Mouse (Mus musculus) thymus, postnatal 0 days (tissue): ENCODE measurements at regions not wholly inside any gene's neighbourhood (a gene's known extent, or its start where the extent isn't known, plus 50 kb on each side); places are given as distances from the start of the nearest gene placed in this dataset.

Source experiments
- DNase-seq: peaks from one replicate; pipeline ENCODE4 v3.0.0-alpha.2; 2015; ENCODE audit warnings: low spot score

DNA sequence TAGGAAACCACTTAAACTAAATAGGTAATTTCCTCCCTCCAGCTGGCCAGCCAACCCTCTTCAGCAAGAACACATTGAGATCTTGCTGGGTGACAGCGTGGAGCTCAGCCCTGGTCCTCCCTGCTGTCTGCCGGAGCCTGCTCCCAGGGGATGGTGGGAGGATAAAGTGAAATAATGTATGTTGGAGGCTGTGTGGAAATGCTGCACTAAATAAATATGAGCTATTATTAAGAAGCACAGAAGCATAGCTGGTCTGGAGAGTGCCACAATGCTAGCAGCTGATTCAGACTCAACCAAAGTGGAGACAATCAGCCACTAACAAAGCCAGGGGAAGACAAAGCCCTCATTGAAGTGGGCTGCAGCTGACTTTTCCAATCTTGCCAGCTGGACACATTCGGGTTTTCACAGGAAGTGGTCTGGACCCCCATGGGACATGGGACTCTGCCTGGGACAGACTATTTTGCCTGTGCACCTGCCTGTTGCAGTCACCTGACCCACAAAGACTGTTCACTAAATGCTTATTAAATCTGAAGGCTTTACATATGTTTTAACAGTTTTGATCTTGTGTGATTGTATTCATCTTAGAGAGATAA, 248.3 kb downstream of the Emp1 start:
- no peak for DNase-seq

DNA sequence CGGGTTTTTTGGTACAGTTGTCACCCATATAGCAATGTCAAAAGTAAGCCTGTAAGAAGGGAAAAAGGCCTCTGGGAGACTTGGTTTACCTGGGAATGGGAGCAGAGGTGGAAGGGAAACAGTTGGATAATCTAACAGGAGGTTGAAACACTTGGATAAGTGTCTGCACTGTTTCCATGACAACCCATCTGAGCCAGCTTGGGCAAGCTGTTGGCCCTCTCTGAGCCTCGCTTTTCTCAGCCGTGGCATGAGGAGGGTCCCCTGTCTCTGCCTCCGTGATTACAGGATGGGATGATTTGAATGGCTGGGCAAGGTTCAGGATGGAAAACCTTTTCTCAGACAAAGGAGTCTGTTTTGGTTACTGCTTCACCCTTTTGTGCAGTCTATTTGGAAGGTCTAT, 265.6 kb downstream of the Emp1 start:
- DNase-seq = no peak

DNA sequence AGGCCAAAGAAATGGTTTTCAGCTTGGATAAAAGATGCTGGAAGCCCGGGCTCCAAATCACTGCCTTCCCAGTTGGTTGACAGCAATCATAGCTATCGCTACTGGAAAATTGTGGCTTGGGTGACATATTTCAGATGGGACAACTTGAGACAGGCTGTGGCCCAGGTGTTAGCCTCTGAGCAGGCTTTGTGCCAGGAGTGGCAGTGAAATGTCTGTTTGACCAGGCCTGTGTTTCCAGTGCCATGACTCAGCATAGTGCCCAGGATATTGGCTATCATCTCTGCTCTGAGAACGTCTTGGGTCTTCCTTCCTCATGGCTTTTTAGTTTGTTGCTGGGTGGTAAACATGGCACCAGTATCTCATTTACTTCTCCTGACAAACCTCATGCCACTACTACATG, 266.9 kb downstream of the Emp1 start:
- DNase-seq = no peak

DNA sequence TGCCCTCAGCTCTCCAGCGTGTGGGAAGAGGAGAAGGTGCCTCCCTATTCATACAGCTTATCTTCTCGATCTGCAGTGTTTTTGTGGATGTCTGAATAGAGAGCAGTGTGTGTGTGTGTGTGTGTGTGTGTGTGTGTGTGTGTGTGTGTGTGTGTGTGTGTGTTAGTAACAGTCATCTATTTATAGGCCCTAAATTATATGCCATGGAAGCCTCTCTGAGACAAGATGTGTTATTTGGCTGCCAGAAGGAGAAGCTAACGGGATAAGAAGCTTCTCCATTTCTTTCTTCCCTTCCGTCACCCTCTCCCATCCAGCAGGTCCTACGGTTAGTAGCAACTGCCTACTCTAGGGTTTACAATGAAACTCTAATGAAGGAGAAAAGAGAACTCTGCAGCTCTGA, 270.3 kb downstream of the Emp1 start:
- no peak for DNase-seq

DNA sequence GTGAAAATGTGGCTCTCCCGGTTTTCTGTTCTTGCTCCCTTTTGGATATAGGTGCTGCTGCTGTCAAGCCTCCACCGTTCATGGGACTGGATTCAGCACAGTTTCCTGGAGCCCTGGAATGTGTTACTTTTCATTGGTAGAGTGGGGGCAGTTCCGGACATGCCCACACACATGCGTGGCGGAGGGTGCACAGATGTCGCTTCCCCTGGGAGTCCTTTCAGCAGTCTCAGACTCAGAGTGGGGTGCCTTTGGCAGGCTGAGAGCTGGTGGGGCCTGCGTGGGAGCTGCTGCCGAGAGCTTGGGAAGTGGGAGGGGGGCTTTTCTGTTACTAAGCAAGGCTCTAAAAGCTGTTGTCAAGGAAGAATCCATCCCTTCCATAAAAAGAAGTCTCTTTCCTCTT, 274.3 kb downstream of the Emp1 start:
- DNase-seq = no peak

DNA sequence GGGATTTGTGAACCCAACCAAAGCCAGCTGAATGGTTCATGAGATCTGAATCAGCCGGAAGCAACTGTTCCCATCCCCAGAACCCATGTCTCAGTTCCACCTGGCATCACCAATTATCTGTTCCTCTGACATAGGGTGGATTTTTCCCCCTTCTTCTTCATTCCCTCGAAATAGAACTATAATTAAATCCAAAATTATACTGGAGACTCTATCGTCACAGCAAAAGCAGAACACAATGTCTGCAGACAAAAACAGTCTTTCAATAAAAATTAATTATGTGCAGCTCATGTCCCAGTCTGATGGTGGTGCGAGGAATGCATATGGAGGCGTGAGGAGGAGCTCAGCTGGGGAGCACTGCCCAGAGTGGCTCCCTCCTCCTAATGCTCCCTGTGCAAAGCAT, 280.4 kb downstream of the Emp1 start:
- DNase-seq = no peak

DNA sequence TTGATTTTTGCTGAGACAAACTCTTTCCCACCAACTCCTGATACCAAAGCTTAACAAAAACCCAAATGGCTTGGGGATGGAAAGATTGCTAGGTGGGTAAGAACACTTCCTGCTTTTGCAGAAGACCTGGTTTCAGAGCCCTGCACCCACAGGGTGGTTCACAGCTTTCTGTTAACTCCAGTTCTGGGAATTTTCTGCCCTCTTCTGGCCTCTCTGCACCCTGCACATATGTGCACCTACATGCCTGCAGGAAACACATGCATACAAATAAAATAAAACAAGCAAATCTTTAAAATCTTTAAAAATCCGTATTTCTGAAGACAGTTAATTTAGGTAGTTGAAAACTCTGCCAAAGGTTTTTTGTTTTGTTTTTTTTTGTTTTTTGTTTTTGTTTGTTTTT, 283.8 kb downstream of the Emp1 start:
- no peak for DNase-seq

DNA sequence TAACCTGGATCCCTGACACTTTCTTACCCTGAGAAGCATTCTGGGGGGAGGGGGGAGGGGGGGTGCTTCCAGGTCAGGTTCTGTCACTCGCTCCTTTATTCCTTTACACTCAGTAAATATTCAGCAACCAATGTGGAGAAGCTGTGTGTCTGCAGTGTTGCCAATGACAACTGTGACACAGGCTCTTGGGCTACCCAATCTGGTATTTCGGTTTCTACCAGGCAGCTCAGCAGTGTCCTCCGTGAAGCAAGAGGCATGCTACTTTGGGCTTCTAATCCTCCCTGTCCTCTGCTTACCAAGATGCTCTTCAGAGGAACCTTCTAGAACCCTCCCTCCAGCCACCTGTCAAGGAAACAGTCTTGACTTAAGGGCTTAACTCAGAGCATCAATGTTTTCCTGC, 290.7 kb downstream of the Emp1 start:
- no peak for DNase-seq

DNA sequence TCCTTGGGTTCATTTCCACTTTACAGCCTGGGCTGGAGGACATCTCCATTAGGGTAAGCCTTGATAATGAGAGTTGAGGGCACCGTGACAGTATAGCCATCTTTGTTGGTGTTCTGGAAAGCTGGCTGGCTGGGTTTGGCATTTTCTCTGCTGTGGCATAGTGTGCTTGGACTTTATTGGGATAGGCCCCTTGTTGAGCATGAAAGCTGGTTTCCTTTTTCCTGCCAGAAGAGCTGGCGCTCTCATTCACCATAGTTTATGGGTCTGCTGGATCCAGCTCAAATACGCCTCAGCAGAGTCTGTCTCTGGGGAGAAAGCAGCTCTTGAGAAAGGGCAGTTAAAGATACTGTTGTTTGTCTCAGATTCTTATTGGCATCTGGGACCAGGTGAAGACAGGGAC, 300.0 kb downstream of the Emp1 start:
- DNase-seq = no peak

DNA sequence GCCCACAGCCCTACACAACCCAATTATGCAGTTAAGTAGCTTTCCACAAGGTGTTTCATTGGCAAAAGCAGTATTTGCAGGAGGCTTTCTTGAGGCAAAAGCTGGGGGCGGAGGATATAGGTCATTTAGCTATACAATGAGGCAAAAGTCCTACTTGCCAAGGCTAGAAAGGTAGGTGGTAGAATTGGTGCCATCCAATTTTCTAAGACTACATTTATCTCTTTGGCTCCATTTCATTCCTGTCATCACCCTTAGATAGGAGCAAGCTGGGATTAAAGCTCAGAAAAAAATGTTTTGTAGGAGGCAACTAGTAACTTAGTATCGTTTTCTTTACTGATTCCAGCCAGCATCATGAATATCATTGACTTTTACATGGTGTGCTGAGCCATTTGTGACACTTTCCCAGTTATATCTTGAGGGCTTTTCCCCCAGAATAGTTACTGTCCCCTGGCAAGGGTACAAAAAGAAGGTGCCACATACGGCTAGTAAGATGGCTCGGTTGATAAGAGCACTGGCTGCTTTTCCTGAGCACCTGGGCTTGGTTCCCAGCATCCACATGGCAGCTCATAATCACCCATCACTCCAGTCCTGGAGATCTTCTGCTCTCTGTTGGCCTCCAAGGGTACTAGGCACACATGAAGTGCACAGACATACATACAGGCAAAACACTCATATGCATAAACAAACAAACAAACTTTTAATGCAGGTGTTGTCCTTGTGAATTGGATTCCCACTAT, 300.6 kb downstream of the Emp1 start:
- DNase-seq = no peak
